Mouse (Mus musculus) midbrain, embryonic 15.5 days (tissue): ENCODE measurements at regions not wholly inside any gene's neighbourhood (a gene's known extent, or its start where the extent isn't known, plus 50 kb on each side); places are given as distances from the start of the nearest gene placed in this dataset.

ENCODE experiments used
- ATAC-seq: fragments of 200-750 bp; cut with Nextera tagmentation; replicated peaks from 2 replicates; pipeline ENCODE4 v1.8.0; 2017; ENCODE audit warnings: moderate TSS enrichment
- H3K27ac ChIP-seq: fragments of 300-500 bp; sonication (generic); 2 replicates; pipeline ENCODE4 v1.5.1; 2015; ENCODE audit warnings: mild to moderate bottlenecking, inconsistent platforms
- H3K27me3 ChIP-seq: fragments of 300-500 bp; sonication (generic); replicated peaks from 2 replicates; pipeline ENCODE4 v1.6.1; 2015; ENCODE audit warnings: inconsistent platforms
- H3K36me3 ChIP-seq: fragments of 300-500 bp; sonication (generic); replicated peaks from 2 replicates; pipeline ENCODE4 v1.6.1; 2015; ENCODE audit warnings: inconsistent platforms
- H3K4me1 ChIP-seq: fragments of 300-500 bp; sonication (generic); 2 replicates; pipeline ENCODE4 v1.6.1; 2015; ENCODE audit warnings: inconsistent platforms
- H3K4me2 ChIP-seq: fragments of 300-500 bp; sonication (generic); 2 replicates; pipeline ENCODE4 v1.6.1; 2015; ENCODE audit warnings: inconsistent platforms, mild to moderate bottlenecking, moderate library complexity
- H3K4me3 ChIP-seq: fragments of 300-500 bp; sonication (generic); 2 replicates; pipeline ENCODE4 v1.5.1; 2015; ENCODE audit warnings: mild to moderate bottlenecking, inconsistent platforms
- H3K9ac ChIP-seq: fragments of 300-500 bp; sonication (generic); 2 replicates; pipeline ENCODE4 v1.6.1; 2015; ENCODE audit warnings: mild to moderate bottlenecking, inconsistent platforms
- H3K9me3 ChIP-seq: fragments of 300-500 bp; sonication (generic); 2 replicates; pipeline ENCODE4 v1.6.1; 2016; ENCODE audit warnings: inconsistent platforms
- WGBS: fragments of 180-500 bp; shearing (Covaris S2); methylation state at CpG from one replicate; pipeline ENCODE4 v1.1.7; 2015; ENCODE audit warnings: mixed read lengths; 5-methylcytosine and 5-hydroxymethylcytosine counted together

DNA sequence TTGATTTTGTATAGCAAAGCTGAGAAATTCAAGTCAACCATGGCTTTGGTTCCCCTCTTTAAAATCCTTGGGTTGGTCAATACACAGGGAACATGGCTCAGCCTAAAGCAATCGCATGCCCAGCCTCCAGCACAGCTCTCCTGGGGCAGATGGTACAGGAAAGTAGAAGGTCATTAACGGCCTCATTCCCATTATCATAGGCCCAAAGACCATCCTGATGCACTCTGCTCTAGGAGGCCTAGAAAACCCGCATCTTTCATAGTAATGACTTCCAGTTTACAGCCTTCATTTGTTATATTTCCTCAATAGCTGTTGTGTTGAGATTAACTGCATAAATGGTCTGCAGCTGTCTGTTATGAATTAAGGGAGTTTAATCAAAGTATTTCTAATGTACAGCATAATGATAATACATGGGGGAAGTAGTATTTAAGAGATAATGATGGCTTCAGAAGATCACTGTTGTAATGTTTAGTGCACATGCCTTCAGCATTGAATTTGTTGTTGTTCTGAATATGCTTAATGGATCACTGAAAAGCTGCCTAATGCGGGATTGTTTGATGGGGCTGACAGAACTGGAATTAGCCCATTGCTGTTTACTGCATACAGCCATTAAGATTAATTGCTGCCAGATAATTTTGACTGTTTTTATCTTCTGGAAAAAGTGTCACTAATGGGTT is 329.8 kb upstream of the Pou3f3 start:
- 71% methylated on average over 4 of the region's 4 CpGs for WGBS
- Histone ChIP-seq H3K27me3 (no peaks in the 10 kb centered on the region), H3K4me2 (no peak overlapping the region), H3K4me1 (no peaks in the 10 kb centered on the region), H3K4me3 (no peak overlapping the region), H3K36me3 (no peaks in the 10 kb centered on the region), H3K27ac (no peak overlapping the region), H3K9me3 (no peaks in the 10 kb centered on the region), H3K9ac (no peak overlapping the region)
- ATAC-seq: no peak

DNA sequence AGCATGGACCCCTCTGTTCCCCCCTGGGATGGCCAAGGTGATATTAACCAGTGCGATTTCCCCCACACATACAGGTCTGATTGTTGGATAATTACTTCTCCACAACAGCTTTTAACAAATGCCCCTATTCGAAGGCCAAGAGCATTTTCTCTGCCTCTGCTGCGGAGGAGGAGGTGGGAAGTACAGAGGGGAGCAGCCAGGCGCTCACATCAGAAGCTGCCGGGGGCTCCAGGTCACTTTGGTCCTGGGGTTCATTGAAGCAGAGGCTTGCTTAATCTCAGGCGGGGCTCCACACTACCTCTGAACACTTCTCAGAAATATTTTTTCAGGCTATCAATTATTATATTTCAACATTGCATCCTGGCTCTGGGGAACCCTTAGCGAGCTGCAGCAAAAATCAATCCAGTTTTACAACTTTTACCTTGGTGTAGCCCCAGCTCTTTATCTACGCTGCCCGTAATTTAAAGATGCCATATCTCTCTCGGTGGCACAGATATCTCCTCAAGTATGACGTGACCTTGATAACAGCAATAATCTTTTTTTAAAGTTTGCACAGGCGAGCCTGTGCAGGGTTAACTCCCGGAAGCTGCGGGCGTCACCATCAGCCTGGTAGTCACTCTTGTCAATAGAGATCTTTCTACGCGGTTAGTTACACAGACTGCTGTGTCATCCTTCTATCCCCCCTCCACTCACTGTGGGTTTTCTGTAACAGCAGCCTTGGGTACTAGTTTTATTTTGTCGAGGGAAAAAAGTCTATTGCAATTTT is 307.5 kb upstream of the Pou3f3 start:
- Histone ChIP-seq H3K9ac (no peak overlapping the region), H3K27me3 (no peaks in the 10 kb centered on the region), H3K4me3 (no peak overlapping the region), H3K4me2 (peak overlapping the region; percentile 19), H3K36me3 (no peaks in the 10 kb centered on the region), H3K27ac (0 out of 2 replicates have a peak overlapping the region, but pooled peaks have one; percentile 12), H3K4me1 (peaks cover 9% of the 10 kb centered on the region; the same call in 1 of the 2 replicates), H3K9me3 (no peaks in the 10 kb centered on the region)
- ATAC-seq: peak; percentile 67; the same call in 1 of the 2 replicates
- WGBS: 56% methylated on average over 18 of the region's 18 CpGs

DNA sequence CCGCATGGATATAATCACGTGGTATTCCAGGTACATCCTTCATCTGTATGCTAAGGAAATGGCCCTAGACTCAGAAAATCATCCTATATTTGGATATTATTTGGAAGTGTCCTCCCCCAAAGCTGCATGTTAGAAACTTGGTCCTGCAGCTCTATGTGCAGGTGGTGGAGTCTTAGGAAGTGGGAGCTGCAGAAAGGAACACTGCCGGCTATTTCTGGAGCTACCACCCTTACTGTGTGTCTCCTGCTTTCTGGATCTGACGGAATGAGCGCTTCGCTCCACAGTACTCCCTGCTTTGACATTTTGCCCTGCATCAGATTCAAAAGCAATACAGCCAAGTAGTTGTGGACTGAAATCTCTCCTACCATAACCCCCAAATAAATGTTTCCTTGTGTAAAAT is 306.8 kb upstream of the Pou3f3 start:
- 90% methylated on average over 6 of the region's 6 CpGs for WGBS

DNA sequence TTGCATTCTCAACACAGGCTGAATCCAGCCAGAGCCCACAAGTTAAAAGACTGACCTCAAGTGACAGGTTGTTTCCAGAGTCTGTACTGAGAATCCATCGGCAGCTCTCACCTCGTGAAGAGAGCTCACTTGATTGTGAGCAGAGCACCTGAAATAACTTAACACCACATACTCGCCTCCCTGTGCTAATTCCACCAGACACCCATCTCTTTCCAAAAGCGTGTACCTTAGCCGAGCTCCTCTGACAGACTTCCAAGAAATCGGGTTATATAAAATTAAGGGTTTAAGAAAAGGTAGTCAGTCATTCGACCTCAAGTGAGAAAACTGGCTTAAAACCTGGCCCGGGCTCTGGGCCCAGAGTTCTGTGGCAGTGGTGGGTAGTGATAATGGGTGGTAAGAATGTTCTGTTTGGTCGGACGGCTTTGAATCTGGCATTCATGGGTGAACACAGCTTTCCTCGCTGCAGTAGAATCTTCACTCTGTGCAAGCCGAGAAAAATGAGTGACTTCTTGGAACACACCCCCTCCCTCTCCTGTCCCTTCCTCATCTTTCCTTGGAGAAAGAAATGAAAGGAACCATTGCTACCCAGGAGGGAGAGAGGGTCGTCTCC is 299.8 kb upstream of the Pou3f3 start:
- ATAC-seq: no peak
- H3K4me2 ChIP-seq: no peak overlapping the region
- WGBS: 83% methylated on average over 13 of the region's 13 CpGs

More for the DNA sequence above, 306.8 kb upstream of the Pou3f3 start:
- ATAC-seq: no peak
- Histone ChIP-seq H3K36me3 (no peaks in the 10 kb centered on the region), H3K27me3 (no peaks in the 10 kb centered on the region), H3K27ac (no peak overlapping the region), H3K4me3 (no peak overlapping the region), H3K9ac (no peak overlapping the region), H3K9me3 (no peaks in the 10 kb centered on the region), H3K4me1 (peaks cover 9% of the 10 kb centered on the region; the same call in 1 of the 2 replicates), H3K4me2 (no peak overlapping the region)

DNA sequence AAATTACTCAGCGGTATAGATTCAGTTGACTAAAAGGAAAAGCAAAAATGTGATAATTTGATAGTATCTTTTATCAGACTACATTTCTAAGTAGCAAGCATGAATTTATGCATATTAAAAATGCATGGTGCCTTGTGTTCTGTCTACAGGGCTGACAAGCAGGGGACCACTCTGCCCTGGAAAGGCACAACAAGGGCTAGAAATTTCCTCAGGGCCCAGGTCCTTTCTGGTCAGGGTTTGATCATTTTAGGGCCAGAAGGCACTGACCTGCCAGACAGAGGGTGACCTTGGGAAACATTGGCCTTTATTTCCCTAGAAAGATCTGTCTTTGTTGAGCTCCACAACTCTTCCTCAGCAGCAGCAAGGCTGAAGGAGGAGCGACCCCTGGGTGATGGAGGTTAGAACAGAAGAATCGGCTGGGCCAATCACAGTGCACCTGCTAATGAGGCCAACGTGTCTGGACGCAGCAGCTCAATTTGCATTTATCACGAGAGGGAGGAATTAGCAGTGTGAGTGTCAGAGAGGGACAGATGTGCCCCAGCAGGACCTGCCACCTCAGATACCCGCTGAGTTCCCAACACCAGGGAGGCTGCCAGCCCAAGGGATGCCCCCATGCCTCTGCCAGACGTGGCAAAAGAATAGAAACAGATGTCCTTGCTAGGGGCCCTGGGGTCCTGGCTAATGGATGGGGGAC is 297.0 kb upstream of the Pou3f3 start:
- no peaks in the 10 kb centered on the region for H3K4me1 ChIP-seq
- no peak overlapping the region for H3K4me2 ChIP-seq
- H3K36me3 ChIP-seq: no peaks in the 10 kb centered on the region
- H3K27ac ChIP-seq: no peak overlapping the region
- no peak overlapping the region for H3K9ac ChIP-seq
- no peaks in the 10 kb centered on the region for H3K9me3 ChIP-seq
- WGBS: 28% methylated on average over 8 of the region's 8 CpGs
- no peak overlapping the region for H3K4me3 ChIP-seq
- H3K27me3 ChIP-seq: no peaks in the 10 kb centered on the region
- peak; percentile 66; the same call in 1 of the 2 replicates for ATAC-seq

More for the DNA sequence above, 299.8 kb upstream of the Pou3f3 start:
- Histone ChIP-seq H3K27me3 (no peaks in the 10 kb centered on the region), H3K27ac (no peak overlapping the region), H3K9ac (no peak overlapping the region), H3K9me3 (no peaks in the 10 kb centered on the region), H3K4me1 (no peaks in the 10 kb centered on the region), H3K4me3 (no peak overlapping the region), H3K36me3 (no peaks in the 10 kb centered on the region)

DNA sequence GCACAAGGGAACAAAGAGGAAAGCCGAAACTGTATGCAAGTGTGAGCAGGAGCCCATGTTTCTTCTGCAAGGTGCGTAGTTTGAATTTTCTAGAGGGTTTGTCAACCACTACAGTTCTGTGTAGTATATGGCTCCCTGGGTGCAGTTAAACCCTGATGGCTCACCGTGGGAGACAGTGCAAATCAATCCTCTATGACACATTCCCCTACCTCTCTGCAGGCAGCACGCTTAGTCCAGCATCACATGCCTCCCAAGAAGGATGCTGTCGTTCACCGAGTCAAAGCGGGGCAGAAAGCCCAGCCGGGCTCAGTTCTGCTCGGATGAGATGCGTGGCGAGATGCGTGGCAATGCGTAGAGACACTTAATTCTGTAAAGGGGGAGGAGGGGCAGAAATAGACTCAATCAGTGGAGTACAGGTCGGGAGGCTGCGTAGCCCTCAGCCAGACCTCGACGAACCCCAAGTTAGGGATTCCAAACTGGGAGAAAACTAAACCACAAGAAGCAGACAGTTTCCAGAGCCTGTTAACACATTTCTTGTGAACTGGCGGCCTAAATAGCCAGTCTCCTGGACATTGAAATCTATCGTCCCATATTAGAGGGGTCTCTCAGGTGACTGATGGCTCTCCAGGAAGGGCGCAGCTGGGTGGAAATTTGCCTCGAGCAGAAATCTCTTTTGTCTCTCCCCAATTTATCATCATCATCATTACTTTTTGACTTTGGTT is 279.6 kb upstream of the Pou3f3 start:
- H3K27ac ChIP-seq: no peak overlapping the region
- H3K4me2 ChIP-seq: no peak overlapping the region
- no peak overlapping the region for H3K9ac ChIP-seq
- H3K9me3 ChIP-seq: no peaks in the 10 kb centered on the region
- H3K27me3 ChIP-seq: no peaks in the 10 kb centered on the region
- H3K4me1 ChIP-seq: peaks cover 9% of the 10 kb centered on the region
- WGBS: 72% methylated on average over 21 of the region's 21 CpGs
- ATAC-seq: no peak
- no peaks in the 10 kb centered on the region for H3K36me3 ChIP-seq
- H3K4me3 ChIP-seq: no peak overlapping the region

DNA sequence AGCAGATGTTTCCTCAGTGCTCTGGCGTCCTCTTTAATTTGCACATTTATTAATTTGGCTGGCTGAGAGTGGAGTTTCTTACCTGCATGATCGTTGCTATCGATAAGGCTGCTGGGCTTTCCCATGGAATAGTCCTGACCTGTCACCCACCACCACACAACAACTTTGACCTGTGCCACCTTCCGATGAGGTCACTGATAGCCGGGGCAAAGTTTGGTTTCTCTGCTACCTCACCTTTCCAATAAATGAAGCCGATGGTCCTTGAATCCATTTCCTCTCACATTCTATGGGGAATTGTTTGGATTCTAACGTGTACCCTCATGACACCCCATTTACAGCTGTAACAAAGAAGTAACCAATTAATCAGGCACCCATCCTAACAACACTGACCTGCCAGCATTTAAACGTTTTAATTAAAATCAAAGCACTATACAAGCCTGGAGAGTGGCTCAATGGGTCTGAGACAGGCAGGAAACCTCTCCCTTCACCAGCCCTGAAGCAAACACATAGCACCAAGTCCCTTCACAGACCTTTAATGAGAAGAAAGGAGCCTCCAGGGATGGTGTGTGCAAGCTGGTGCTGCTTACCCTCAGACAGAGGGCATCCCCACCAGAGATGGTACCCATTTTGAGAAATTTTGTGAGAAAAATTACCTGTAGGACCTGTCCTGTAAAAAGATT is 278.9 kb upstream of the Pou3f3 start:
- no peak overlapping the region for H3K9ac ChIP-seq
- no peak overlapping the region for H3K4me2 ChIP-seq
- no peaks in the 10 kb centered on the region for H3K27me3 ChIP-seq
- peaks cover 9% of the 10 kb centered on the region for H3K4me1 ChIP-seq
- H3K4me3 ChIP-seq: no peak overlapping the region
- 67% methylated on average over 8 of the region's 8 CpGs for WGBS
- no peak for ATAC-seq
- no peaks in the 10 kb centered on the region for H3K9me3 ChIP-seq
- no peaks in the 10 kb centered on the region for H3K36me3 ChIP-seq
- no peak overlapping the region for H3K27ac ChIP-seq

DNA sequence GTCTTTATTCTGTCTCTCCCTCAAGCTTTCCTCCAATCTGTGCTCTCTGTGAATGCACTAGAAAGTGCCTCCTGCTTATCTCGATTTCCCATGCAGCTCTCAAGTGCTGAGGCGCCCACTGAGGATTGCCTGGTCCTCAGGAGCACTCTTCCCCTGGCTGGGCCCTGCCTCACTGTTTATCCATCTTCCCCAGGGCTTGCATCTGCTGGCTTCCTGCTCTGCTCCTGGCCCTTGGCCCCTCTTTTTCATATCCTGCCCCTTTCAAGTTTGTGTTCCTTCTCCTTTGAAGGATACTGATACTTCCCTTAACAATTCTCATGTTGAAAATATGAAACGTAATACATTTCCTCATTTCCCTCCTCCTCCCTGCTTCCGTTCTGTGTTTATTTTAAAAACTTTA is 277.8 kb upstream of the Pou3f3 start:
- no peak for ATAC-seq
- Histone ChIP-seq H3K9ac (no peak overlapping the region), H3K4me1 (peaks cover 9% of the 10 kb centered on the region), H3K36me3 (no peaks in the 10 kb centered on the region), H3K27me3 (no peaks in the 10 kb centered on the region), H3K4me2 (no peak overlapping the region), H3K27ac (no peak overlapping the region), H3K9me3 (no peaks in the 10 kb centered on the region), H3K4me3 (no peak overlapping the region)
- WGBS: 57% methylated on average over 4 of the region's 4 CpGs

DNA sequence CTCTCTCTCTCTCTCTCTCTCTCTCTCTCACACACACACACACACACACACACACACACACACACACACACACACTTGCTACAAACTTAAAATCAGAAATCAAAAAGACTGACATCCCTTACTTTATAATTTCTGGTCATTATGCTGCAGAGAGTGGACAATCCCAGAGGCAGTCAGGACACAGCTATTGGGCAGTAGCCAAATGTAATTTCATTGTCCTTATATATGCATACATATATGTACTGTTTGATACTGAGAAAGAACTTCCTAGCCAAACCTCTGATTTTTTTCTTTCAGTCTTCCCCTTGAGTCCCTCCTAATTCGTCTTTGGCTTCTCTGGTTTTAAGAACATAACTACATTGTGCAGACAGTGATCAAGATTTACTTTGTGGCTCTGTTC is 277.3 kb upstream of the Pou3f3 start:
- Histone ChIP-seq H3K9me3 (no peaks in the 10 kb centered on the region), H3K27ac (no peak overlapping the region), H3K4me1 (peaks cover 9% of the 10 kb centered on the region), H3K36me3 (no peaks in the 10 kb centered on the region), H3K4me2 (no peak overlapping the region), H3K27me3 (no peaks in the 10 kb centered on the region), H3K9ac (no peak overlapping the region), H3K4me3 (no peak overlapping the region)
- WGBS: 73% methylated on average over 1 of the region's 1 CpGs
- no peak for ATAC-seq

DNA sequence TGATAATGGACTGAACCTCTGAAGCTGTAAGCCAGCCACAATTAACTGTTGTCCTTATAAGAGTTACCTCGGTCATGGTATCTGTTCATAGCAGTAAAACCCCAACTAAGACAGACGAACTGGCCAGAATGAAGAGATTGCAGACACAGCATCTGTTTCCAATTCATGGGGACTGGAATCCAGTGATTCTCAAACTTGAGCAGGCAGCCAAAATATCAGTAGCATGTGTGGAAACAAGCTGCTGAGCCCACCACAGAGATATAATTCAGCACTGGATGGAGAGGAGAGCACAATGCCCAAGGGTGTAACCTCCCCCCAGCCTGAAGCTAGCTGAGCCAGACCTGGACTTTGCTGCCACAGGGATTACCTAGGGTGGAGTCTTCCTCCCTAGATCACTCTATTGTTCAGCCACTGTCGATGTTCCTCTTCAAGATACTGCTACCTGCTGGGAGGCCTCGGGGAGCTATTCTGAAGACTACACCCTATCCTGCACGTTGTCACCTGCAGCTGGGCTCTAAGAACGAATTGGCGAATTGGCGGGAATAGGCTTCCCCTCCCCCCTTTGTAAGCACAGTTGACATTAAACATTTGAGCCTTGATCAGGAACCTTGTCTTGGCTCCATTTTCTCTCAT is 259.1 kb upstream of the Pou3f3 start:
- 60% methylated on average over 8 of the region's 8 CpGs for WGBS
- H3K4me3 ChIP-seq: no peak overlapping the region
- H3K27ac ChIP-seq: no peak overlapping the region
- no peaks in the 10 kb centered on the region for H3K36me3 ChIP-seq
- H3K4me1 ChIP-seq: no peaks in the 10 kb centered on the region
- no peak overlapping the region for H3K9ac ChIP-seq
- no peak for ATAC-seq
- H3K4me2 ChIP-seq: no peak overlapping the region
- no peaks in the 10 kb centered on the region for H3K9me3 ChIP-seq
- no peaks in the 10 kb centered on the region for H3K27me3 ChIP-seq

DNA sequence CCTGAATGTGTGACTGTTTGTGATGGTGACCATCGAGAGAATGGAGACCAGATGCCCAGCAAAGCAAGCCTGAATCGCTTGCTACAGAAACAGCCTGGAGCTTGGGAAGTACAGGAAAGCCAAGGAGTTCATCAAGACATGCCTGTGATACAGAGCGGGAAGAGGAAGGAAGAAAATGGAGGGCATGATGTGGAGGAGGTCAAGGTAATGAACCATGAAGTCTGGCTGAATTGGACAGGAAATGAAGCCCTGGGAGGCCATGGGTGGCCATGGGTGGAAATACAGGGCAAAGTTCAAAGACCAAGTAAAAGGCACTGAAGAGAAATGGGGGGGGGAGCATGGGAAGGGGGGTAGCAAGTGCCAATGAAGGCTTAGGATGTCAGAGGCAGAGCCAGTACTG is 227.2 kb upstream of the Pou3f3 start:
- H3K4me1 ChIP-seq: peaks cover 12% of the 10 kb centered on the region
- H3K9me3 ChIP-seq: no peaks in the 10 kb centered on the region
- H3K27me3 ChIP-seq: no peaks in the 10 kb centered on the region
- H3K36me3 ChIP-seq: no peaks in the 10 kb centered on the region
- H3K27ac ChIP-seq: no peak overlapping the region
- no peak overlapping the region for H3K4me2 ChIP-seq
- WGBS: 90% methylated on average over 3 of the region's 3 CpGs
- H3K9ac ChIP-seq: no peak overlapping the region
- H3K4me3 ChIP-seq: no peak overlapping the region
- no peak for ATAC-seq
